Mouse (Mus musculus) macrophage (primary cell): Measurements from ENCODE around the gene Lix1l. TPM values are rescaled to one million over a fixed set of nuclear protein-coding genes. Genes with fewer than 3 reads are reported as not detected.

ENCODE experiments used
- H3K27ac ChIP-seq: fragments of 350-480 bp; formaldehyde crosslinking; 2 replicates; pipeline ENCODE4 v1.9.0; 2021
- H3K36me3 ChIP-seq: fragments of 350-480 bp; formaldehyde crosslinking; 2 replicates; pipeline ENCODE4 v1.9.0; 2021; ENCODE audit errors: inconsistent target
- H3K4me3 ChIP-seq: fragments of 350-480 bp; formaldehyde crosslinking; 2 replicates; pipeline ENCODE4 v1.9.0; 2021; ENCODE audit errors: inconsistent target
- H3K79me2 ChIP-seq: fragments of 350-480 bp; formaldehyde crosslinking; 2 replicates; pipeline ENCODE4 v1.9.0; 2021; ENCODE audit errors: inconsistent target
- WGBS: methylation state at CpG from one replicate; pipeline ENCODE4 v1.1.7; 2026; ENCODE audit warnings: inconsistent platforms; ENCODE audit not compliant: missing documents; 5-methylcytosine and 5-hydroxymethylcytosine counted together
- polyA plus RNA-seq: library from polyadenylated mRNA; stranded (reverse); fragments of 250-400 nt; gene quantifications from 3 replicates; pipeline ENCODE4 v1.2.4, GENCODE M21; 2018; ENCODE audit warnings: inconsistent platforms

Gene Lix1l
- polyA plus RNA-seq, 1 experiment from 2014 or later, result 7.5 TPM

DNA sequence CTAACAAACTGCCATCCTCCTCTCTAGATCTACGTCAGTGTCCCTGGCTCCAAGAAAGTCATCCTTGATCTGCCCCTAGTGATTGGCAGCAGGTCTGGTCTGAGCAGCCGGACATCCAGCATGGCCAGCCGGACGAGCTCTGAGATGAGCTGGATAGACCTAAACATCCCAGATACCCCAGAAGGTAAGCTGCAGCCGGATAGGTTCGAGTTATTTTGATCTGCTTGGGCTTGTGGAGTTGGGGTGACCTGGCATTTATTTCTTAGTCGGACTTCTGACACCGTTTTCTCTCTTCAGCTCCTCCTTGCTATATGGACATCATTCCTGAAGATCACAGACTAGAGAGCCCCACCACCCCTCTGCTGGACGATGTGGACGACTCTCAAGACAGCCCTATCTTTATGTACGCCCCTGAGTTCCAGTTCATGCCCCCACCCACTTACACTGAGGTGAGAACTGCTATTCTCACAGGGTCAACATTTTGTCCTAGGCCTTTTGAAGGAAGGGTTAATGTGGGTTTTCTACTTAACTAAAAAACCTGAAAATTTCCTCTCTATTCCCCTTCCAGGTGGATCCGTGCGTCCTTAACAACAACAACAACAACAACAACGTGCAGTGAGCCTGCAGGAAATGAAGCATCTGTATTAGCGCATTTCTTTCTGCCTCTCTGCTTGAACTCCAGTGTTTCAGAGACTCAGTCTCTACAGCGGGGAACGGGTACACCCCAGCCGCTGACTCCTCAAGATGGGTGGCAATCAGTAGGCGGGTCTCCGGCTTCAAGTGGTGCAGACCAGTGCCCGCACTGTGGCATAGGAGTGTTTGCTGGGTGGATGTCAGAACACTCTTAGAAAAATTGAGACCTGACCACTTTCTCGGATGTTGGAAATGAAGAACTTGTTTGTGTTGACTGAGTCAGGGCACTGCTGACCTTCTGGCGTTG, 40.8 kb upstream of the Lix1l start:
- Histone ChIP-seq H3K4me3 (peak overlapping the region; percentile 98), H3K36me3 (peaks cover 17% of the 10 kb centered on the region; the same call in 1 of the 2 replicates), H3K79me2 (peaks cover 68% of the 10 kb centered on the region), H3K27ac (peak overlapping the region; percentile 100)
- 8% methylated on average over 23 of the region's 23 CpGs for WGBS

DNA sequence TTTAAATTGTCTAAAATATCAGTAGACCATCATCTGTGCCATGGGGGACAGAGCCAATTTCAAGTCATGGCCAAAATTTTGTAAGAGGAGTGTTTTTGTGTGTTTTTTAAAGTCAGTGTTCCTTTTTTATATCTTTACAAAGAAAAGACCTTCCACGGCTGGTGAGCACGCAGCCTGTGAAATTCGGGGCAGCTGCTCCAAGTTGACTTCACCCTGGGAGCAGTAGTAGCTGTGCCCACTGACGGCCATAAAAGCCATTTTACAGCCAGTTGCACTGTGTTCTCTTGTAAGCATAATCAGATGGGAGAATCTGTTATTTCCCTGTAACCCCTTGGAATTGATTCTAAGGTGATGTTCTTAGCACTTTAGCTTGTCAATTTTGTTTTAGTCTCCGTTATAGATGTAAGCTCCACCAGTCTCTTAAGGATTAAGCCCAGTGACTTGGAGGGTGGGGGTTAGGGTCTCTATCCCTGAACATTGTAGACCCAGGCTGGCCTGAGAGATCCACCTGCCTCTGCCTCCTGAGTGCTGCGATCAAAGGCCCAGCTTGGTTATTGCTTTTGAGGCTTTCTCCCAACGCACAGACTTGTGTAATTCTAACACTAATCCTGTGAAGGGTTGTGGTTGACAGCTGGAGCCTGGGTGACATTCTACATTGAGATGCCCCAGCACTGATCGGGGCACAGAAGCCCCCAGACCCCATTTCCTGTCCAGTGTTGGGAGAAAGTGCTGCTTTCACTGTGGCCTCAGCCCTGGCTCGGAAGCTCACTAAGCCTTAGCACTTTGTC, 39.9 kb upstream of the Lix1l start:
- peak overlapping the region; percentile 98 for H3K4me3 ChIP-seq
- H3K79me2 ChIP-seq, result peaks cover 68% of the 10 kb centered on the region
- peaks cover 17% of the 10 kb centered on the region; the same call in 1 of the 2 replicates for H3K36me3 ChIP-seq
- peak overlapping the region; percentile 100 for H3K27ac ChIP-seq
- 16% methylated on average over 9 of the region's 9 CpGs for WGBS

DNA sequence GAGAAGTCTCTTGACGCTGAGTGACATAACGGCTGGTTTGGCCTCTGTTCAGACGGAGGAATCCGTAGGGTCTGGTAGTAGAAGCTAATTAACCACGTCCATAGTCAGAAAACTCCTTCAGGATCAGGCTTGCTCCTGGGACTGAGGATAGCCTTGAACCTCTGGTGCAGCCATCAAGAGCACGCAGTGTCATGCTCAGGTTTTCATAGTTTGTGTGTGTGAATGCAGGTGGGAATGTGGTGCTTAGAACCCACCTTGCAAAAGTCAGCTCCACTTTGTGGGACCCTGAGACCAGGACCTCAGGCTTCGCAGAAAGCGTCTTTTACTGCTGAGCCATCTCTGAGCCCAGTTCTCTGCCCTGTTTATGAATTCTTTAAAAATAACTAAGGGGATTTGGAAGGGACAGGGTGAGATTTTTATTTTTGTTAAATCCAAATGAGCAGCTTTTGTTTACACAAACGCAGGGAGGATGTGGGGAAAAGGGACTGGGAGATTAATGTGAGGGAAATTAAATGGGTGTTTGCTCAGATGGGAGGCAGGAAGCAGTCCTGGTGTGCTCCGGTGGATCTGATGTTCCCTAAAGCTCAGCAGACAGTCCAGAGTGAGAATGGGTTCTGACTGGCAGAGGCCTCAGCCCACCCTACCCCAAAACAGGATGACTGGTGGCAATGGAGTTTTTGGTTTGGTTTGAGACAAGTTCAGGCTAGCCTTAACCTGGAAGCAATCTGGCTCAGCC, 38.8 kb upstream of the Lix1l start:
- peak overlapping the region; percentile 100 for H3K27ac ChIP-seq
- WGBS, result 29% methylated on average over 10 of the region's 10 CpGs
- peaks cover 65% of the 10 kb centered on the region for H3K79me2 ChIP-seq
- peak overlapping the region; percentile 98 for H3K4me3 ChIP-seq
- peaks cover 17% of the 10 kb centered on the region; the same call in 1 of the 2 replicates for H3K36me3 ChIP-seq

DNA sequence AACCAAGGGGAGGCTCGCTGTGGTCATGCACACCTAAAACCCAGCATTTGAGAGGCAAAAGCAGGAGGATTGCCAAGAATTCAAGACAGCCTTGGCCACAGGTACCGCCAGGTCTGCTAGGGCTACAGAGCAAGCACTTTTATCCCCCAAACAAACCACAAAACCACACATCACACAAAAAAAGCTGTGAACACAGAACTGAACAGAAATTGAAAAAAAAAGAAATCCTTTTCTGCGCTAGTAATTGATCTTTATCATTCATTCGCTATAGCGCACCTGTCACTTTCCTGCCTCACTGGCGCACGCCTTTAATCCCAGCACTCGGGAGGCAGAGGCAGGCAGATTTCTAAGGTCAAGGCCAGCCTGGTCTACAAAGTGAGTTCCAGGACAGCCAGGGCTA, 37.7 kb upstream of the Lix1l start:
- no peak overlapping the region for H3K4me3 ChIP-seq
- 77% methylated on average over 8 of the region's 8 CpGs for WGBS
- peaks cover 57% of the 10 kb centered on the region for H3K79me2 ChIP-seq
- H3K36me3 ChIP-seq, result peaks cover 17% of the 10 kb centered on the region; the same call in 1 of the 2 replicates
- peak overlapping the region; percentile 100 for H3K27ac ChIP-seq

DNA sequence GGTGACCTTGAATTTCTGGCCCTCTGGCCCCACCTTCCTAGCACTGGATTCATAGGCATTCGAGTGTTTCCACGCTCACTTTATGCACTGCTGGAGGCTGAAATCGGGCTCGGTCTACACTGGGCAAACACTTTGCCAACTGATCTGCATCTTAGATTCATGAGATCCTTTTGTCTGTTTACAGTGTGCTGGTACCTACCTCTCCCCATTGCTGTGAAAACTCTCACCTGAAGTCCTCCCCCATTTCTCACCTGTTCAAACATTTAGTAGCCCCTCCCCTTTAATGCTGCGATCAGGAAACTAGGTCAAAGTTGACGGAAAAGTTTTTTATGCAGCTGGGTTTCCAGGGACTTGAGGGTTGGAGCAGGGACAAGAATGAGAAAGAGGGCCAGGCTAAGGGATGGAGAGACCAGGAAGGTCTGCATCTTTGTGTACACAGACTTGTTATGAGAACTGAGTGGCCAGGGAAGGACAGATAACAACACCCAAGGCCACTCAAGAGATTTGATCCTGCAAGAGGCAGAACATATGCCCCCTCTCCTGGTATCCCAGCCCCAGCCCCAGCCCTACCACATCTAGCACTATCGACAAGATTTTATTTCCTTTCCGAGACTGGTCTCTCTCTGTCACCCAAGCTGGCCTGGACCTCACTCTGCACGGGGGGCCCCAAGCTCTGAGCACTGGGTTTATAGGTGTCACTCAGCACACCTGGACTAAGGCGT, 36.9 kb upstream of the Lix1l start:
- Histone ChIP-seq H3K4me3 (no peak overlapping the region), H3K36me3 (peaks cover 17% of the 10 kb centered on the region; the same call in 1 of the 2 replicates), H3K79me2 (peaks cover 49% of the 10 kb centered on the region), H3K27ac (peak overlapping the region; percentile 100)
- WGBS, result 33% methylated on average over 10 of the region's 10 CpGs

DNA sequence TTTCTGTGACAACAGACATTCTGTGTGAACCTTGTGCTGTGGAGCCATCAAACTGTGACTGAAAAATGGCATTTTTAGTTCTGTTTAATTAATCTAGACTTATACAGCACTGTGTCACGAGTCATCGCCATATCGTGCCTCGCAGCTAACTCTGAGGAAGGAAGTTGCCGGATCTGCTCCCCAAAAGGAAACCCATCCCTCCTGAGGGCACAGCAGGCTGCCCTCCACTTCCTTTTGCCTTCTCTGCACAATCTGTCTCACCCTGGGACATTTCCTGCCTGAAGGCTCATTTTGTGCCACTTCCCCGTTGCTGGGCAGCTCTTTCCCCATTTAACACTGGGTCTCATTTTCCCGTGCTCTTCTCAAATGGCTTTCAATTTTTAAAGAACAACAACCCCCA, 36.3 kb upstream of the Lix1l start:
- H3K27ac ChIP-seq, result peak overlapping the region; percentile 100
- under 1% methylated on average over 7 of the region's 7 CpGs for WGBS
- peaks cover 43% of the 10 kb centered on the region for H3K79me2 ChIP-seq
- H3K4me3 ChIP-seq, result no peak overlapping the region
- H3K36me3 ChIP-seq, result peaks cover 17% of the 10 kb centered on the region; the same call in 1 of the 2 replicates

DNA sequence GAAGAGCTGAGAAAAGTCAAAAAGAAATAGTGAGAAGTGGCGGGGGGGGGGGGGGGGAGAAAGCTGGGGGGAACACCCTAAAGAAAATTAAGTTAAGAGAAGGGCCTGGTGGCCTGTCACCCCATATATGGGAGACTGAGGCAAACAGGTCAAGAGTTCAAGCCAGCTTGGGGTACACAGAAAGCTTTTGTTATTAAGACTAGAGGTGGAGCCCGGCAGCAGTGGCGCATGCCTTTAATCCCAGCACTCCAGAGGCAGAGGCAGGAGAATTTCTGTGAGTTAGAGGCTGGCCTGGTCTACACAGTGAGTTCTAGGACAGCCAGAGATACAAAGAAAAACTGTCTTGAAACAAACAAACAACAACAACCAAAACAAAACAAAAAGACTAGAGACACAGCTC, 35.8 kb upstream of the Lix1l start:
- Histone ChIP-seq H3K27ac (peak overlapping the region; percentile 100), H3K79me2 (peaks cover 38% of the 10 kb centered on the region), H3K36me3 (peaks cover 13% of the 10 kb centered on the region; the same call in 1 of the 2 replicates), H3K4me3 (no peak overlapping the region; the same call in 1 of the 2 replicates)
- WGBS, result 82% methylated on average over 2 of the region's 3 CpGs

DNA sequence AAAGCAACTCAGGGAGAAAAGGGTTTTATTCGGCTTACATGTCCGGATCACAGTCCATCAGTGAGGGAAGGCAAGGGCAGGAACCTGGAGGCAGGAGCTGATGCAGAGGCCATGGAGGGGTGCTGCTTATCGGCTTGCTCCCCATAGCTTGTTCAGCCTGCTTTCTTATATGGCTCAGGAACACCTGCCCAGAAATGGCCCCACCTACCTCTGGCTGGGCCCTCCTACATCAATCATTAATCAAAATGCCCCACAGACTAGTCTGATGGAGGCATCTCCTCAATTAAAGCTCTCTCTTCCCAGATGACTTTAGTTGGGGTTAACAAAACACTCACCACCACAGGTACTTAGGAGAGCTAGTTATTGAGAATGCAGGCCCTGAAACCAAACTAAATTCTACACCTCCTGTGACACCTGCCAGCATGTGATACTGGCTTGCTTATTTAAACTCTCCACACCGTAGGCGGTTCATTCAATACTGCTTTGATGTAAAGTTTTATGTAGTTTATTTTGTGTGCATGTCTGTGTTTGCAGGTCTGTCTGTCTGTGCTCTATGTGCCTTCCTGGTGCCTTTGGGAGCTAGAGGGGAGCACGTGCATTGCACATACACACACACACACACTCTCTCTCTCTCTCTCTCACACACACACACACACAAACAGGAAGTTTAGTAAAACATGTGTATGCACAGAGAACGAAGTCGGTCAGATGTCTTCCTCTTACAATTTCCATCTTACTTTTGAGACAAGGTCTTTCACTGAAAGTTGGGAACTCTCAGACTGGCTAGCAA, 34.1 kb upstream of the Lix1l start:
- WGBS, result 68% methylated on average over 8 of the region's 8 CpGs
- Histone ChIP-seq H3K4me3 (no peak overlapping the region), H3K79me2 (peaks cover 21% of the 10 kb centered on the region), H3K27ac (peak overlapping the region; percentile 100), H3K36me3 (no peaks in the 10 kb centered on the region)

DNA sequence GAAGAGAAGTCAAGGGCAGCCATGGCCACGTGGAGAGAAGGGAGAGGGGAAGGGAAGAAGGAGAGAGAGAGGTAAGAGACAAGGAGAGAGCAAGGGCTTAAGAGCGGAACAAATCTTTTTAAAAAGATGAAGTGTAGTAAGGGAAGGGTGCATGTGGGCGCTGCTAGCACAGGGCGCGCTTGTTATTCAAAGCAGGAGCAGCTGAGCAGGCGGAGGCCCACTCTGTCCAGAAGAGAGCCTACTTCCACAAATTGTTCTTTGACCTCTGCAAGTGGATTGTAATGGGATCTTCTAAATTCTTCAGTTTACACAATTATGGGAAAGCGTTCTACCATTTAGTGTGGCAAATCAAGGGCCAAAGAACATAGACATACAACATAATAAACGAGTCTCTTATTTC, 32.3 kb upstream of the Lix1l start:
- H3K79me2 ChIP-seq, result peaks cover 3% of the 10 kb centered on the region; the same call in 1 of the 2 replicates
- no peak overlapping the region for H3K27ac ChIP-seq
- H3K36me3 ChIP-seq, result no peaks in the 10 kb centered on the region
- WGBS, result 95% methylated on average over 8 of the region's 8 CpGs
- H3K4me3 ChIP-seq, result no peak overlapping the region

DNA sequence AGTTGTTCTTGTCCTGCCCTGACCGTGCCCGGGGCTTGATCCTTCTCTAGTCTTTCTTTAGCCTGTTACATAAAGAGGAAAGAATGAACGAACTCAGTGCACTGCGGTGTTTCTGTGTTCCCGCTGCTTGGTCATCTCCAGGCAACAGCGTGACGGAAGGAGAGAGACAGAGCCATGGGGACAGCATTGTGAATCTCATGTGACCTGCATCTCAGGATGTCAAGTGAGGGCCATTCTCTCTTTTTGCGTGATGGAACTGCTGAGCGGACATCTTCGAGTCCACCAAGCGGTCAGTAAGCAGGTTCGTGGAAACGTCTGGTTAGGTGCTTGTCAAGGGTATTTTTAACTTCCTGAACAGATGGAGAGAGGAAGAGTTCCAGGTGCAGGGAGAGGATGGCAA, 31.4 kb upstream of the Lix1l start:
- Histone ChIP-seq H3K4me3 (no peak overlapping the region), H3K36me3 (no peaks in the 10 kb centered on the region), H3K27ac (no peak overlapping the region), H3K79me2 (no peaks in the 10 kb centered on the region)
- 94% methylated on average over 13 of the region's 13 CpGs for WGBS

DNA sequence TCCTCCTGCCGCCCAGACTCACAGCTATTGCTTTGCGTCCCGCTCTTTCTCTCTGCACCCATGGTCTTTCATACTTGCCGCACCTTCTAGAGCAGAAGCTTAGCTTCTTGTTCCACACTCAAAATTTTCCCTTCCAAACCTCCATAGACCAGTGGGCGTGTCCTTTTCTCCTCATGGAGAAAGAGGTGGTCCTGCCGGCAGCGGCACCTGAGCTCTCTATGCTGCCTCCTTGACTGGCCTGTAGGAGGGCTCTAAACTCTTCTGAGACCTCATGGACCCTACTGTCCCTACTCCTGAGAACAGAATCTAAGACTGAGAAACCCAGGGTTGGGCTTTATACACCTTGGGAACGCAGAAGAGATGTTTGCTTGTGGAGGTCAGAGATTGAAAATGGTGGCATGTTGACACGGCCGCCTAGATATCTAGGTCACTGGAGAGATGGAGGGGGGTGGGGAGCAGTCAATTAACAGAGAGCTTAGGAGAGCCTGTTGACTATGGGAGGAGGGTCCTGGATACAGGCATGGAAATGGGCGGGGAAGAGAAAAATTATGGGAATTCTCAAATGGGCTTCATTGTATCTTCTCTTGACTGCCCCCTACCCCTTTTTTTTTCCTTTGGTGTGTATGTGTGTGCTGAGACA, 30.9 kb upstream of the Lix1l start:
- WGBS, result 95% methylated on average over 11 of the region's 11 CpGs

DNA sequence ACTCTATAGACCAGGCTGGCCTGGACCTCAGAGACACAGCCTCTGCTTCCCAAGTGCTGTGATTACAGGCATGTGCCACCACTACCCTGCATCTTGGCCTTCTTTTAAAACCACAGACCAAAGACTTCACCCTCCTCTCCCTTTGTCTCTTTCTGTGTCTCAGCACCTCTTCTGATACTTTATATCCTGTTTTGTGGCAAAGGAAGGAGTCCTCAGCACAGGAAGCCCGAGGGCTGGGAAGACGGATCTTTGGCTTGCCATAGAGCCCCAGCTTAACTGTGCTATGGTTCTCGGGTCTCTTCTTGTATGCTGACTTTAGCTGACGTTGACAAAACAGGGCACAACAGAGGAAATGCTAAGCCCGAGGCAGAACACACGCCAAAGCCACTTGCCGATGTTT, 30.3 kb upstream of the Lix1l start:
- 35% methylated on average over 7 of the region's 7 CpGs for WGBS
- H3K27ac ChIP-seq, result peak overlapping the region; percentile 75

More for the DNA sequence above, 30.9 kb upstream of the Lix1l start:
- Histone ChIP-seq H3K27ac (peak overlapping the region; percentile 75), H3K4me3 (no peak overlapping the region), H3K79me2 (no peaks in the 10 kb centered on the region), H3K36me3 (no peaks in the 10 kb centered on the region)

DNA sequence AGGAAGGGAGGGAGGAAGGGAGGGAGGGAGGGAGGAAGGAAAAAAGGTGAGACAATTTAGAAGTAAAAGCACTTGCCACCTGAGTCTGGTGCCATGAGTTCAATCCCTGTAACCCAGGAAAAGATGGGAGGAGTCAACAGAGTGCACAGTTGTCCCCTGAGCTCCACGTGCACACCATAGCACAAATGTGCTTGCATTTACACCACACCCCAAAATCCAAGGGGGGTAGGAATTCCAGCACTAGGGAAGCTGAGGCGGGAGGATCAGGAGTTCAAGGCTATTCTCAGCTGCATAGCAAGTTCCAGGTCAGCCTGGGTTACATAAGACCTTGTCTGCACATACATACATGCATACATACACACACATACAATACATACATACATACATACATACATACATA, 29.6 kb upstream of the Lix1l start:
- 83% methylated on average over 2 of the region's 2 CpGs for WGBS
- peak overlapping the region; percentile 75 for H3K27ac ChIP-seq
- H3K79me2 ChIP-seq, result no peaks in the 10 kb centered on the region
- H3K4me3 ChIP-seq, result no peak overlapping the region
- H3K36me3 ChIP-seq, result no peaks in the 10 kb centered on the region

More for the DNA sequence above, 30.3 kb upstream of the Lix1l start:
- Histone ChIP-seq H3K79me2 (no peaks in the 10 kb centered on the region), H3K4me3 (no peak overlapping the region), H3K36me3 (no peaks in the 10 kb centered on the region)
